Mouse (Mus musculus) gastrocnemius, adult 2 months (tissue): ENCODE data around the gene Gpkow. TPM values are rescaled to one million over a fixed set of nuclear protein-coding genes. Genes with fewer than 3 reads are reported as not detected.
"Not testable (repeated sequence)": the region's sequence is repeated elsewhere in the genome, so short reads cannot be mapped to it uniquely, and the experiment has no call there.

Experiments
- DNase-seq: peaks from one replicate; pipeline ENCODE4 v3.0.0; 2022
- H3K27ac ChIP-seq: fragments of 200-600 bp; 2 replicates; pipeline ENCODE4 v1.8.1; 2022; ENCODE audit warnings: mild to moderate bottlenecking
- H3K4me3 ChIP-seq: fragments of 200-600 bp; 2 replicates; pipeline ENCODE4 v1.8.1; 2022; ENCODE audit warnings: mild to moderate bottlenecking, moderate library complexity
- CTCF ChIP-seq: fragments of 200-600 bp; IDR thresholded peaks from 2 replicates; pipeline ENCODE4 v1.8.1; 2022; ENCODE audit warnings: antibody characterized with exemption, mild to moderate bottlenecking, moderate library complexity
- intact Hi-C: fragments of 180-260 bp; cut with DNase I; formaldehyde crosslinking; loops from one replicate; pipeline ENCODE4 v1.15.1; 2025
- total RNA-seq, 2 experiments: library from RNA; stranded (reverse); gene quantifications; 2 replicates each; pipeline ENCODE4 v1.2.3; 2021

Gene Gpkow
- total RNA-seq, 2 experiments from 2014 or later: 12.5 to 15.3 TPM

DNA sequence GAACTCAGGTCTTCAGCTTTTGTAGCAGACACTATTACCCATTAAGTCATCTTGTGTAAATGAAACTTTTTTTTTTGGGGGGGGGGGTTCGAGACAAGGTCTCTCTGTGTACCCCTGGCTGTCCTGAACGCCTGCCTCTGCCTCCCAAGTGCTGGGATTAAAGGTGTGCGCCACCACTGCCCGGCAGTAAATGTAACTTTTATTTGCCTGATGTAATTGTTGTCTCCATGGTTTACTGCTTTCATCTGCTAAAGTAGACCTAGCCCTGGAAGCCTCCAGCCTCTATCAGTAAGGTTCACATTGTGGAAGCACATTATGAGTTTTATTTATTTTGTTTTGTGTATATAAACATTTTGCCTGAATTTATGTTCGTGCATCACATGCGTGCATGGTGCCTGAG, 411 bp upstream of the Gpkow start:
- H3K4me3 ChIP-seq: peak overlapping the region; percentile 81
- peak overlapping the region; percentile 28 for H3K27ac ChIP-seq
- intact Hi-C loops: loop anchor here (10.0 kb wide), 1 partner anchor 122 kb away; the partner anchor contains the start of genes Foxp3 and Ppp1r3f
- no peak for TF ChIP-seq CTCF
- no peak for DNase-seq

DNA sequence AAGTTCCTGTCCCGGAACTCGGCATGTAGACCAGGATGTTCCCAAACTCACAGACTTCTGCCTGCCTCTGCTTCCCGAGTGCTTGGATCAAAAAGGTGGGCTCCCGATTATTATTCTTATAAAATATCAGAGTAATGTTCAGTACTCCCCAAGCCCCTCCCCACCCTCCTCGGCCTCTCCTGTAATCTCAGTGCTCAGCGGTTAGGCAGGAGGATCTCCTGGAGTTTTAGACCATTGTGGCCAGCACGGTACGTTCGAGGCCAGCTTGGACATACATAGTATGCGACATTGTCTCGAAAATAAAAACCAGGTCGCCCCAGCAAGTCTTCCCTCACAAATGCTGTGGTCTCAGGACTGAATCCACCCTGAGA, 16.8 kb downstream of the Gpkow start:
- peak overlapping the region; percentile 70 for H3K4me3 ChIP-seq
- intact Hi-C loops, DNase-seq: not testable (repeated sequence)
- peak overlapping the region; percentile 78 for H3K27ac ChIP-seq

DNA sequence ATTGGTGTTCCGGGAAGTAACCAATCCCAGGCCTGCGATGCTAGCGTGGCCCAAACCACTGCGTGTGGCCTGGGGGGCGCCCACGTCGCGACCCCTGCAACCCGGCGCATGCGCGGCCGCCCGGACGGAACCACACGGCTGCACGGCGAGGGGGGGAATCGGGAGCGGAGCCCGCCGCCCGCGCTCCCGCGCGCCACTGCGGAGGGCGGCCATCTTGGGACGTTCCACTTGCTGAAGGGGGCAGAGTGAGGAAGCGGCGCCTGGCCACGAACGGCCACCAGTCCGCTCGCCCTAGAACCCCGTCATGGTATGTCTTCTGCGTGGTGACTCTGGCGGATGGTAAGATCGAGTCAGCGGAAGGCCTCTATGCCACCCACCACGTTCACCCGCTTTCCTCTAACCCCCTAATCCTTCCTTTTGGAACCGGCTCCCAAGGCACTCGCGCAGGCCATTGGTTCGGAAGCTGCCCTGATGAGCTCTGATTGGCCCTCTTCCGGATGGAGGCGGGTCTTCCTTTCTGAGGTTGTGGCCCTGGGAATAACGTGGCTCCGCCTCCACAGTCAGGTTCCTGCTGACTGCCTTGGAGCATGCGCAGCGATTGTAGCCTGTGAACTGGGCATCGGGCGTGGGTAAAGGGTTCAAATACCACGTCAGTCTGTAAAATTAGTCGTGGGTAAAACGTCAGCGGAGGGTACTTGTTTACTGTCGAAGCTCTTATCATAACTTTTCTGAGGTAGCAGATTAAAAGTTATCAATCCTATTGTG, 17.4 kb downstream of the Gpkow start, which contains the start of gene Wdr45:
TSS of gene Wdr45 (plus strand) at position 199 of the 765 bp plus-strand sequence.
- intact Hi-C loops: not testable (repeated sequence)
- peak within 1 kb of the TSS; percentile 70 for H3K4me3 ChIP-seq
- peak; percentile 95 for DNase-seq
- peak within 1 kb of the TSS; percentile 90 for H3K27ac ChIP-seq

DNA sequence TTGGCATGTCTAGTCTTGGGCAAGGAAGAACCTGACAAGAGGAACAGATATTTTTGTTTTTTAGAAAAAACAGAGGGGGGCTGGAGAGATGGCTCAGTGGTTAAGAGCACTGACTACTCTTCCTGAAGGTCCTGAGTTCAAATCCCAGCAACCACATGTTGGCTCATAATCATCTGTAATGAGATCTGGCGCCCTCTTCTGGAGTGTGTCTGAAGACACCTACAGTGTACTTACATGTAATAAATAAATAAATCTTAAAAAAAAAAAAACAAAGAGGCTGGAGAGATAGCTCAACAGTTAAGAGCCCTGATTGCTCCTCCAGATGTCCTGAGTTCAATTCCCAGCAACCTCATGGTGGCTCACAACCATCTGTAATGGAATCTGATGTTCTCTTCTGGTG, 19.1 kb downstream of the Gpkow start:
- H3K4me3 ChIP-seq, H3K27ac ChIP-seq, DNase-seq, intact Hi-C loops: not testable (repeated sequence)
- peak; percentile 22; the same call in 1 of the 2 replicates for TF ChIP-seq CTCF

DNA sequence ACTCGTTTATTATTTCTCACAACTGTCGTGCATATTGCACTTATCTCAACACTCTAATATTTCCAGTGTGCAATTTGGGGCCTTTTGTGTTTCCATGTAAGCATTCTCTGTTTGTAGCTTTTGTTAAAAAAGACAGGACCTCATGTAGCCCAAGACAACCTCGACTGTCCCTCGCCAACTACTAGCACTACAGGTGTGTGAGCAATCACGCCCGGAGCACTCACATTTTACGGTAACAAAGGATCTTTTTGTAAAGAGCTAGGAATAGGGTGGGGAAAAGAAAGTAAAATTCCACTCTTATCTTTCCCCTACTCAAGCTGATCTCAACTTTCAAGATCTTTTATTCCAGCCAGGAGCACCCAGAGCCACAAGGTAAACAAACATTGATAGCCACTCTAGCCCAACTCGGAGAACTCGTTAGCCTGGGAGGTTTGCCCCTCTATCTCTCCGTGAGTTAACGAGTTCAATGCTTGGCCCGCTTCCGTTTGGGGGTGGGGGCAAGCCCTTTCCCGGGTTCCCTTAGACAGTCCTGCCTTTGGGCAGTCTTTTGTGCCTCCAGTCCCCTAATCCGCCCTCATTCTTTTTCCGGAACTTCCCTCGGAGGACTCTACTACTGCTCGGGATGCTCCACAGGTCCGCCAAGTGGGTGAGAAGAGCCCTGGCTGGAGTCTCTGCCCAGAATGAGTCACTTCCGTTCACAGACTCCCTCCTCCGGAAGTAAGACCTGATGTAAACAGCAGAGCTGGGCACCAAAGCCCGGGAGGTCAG, 24.8 kb downstream of the Gpkow start, which contains the start of gene Gm45208:
TSS of gene Gm45208 (plus strand) at position 732 of the 768 bp plus-strand sequence.
- DNase-seq: peak; percentile 75
- Histone ChIP-seq H3K27ac (peak within 1 kb of the TSS; percentile 97), H3K4me3 (peak within 1 kb of the TSS; percentile 87)
- TF ChIP-seq CTCF: no peak
- intact Hi-C loops: no loop called here

- Histone ChIP-seq H3K27ac (peak overlapping the region; percentile 97), H3K4me3 (peak overlapping the region; percentile 87)
- intact Hi-C loops: no loop called here
- no peak for TF ChIP-seq CTCF
- DNase-seq: no peak
Observed at GRCm38 (mm10) chrX:7722282-7722611, 25.3 kb downstream of the Gpkow start.

DNA sequence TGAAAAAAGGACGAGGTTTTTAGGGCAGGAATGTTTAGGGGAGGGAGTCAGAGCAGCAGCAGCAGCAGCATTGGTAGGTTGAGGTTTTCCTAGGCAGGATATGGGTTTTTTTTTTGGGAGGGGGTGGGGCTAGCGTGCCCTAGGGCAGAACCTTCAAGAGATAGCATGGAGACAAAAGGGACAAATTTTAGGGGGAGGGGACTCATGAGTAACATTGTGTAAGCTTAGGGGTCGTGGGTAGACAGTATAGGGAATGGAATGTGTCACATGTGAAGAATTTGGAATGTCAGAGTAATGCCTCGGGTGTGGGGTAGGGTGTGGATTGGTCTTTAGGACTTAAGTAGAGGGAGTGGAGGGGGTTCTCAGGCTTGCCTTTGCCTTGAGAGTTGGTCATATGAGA, 25.8 kb downstream of the Gpkow start:
- intact Hi-C loops: no loop called here
- Histone ChIP-seq H3K4me3 (peak overlapping the region; percentile 87), H3K27ac (peak overlapping the region; percentile 97)
- TF ChIP-seq CTCF: no peak
- DNase-seq: no peak

GRCm38 (mm10) chrX:7724135-7724534, 27.2 kb downstream of the Gpkow start:
- Histone ChIP-seq H3K4me3 (no peak overlapping the region), H3K27ac (no peak overlapping the region)
- no peak for TF ChIP-seq CTCF
- intact Hi-C loops: no loop called here
- DNase-seq: no peak

DNA sequence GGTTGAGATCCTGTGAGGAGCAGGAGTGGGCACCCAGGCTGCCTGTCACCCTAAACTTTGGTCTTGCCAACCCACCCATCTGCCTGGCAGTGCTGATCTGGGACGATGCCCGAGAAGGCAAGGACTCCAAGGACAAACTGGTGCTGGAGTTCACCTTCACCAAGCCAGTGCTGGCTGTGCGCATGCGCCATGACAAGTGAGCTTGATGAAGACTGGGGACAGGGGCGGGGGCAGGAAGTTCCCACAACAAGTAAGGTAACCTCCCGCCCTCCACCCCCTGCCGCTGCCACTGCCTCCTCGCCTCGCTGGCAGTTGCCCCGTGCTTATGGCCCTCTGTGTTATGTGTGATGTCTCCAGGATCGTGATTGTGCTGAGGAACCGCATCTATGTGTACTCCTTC, 28.9 kb downstream of the Gpkow start:
- Histone ChIP-seq H3K27ac (no peak overlapping the region), H3K4me3 (no peak overlapping the region)
- DNase-seq: no peak
- no peak for TF ChIP-seq CTCF
- intact Hi-C loops: no loop called here

GRCm38 (mm10) chrX:7727176-7727575, 30.2 kb downstream of the Gpkow start:
- Histone ChIP-seq H3K4me3 (no peak overlapping the region), H3K27ac (no peak overlapping the region)
- intact Hi-C loops: no loop called here
- TF ChIP-seq CTCF: no peak
- no peak for DNase-seq

GRCm38 (mm10) chrX:7728215-7728921, 31.4 kb downstream of the Gpkow start, which contains the start of gene Praf2:
Gene Praf2 (plus strand): TSS chrX:7728439.
- intact Hi-C loops: no loop called here
- peak within 1 kb of the TSS; percentile 71 for H3K4me3 ChIP-seq
- no peak for TF ChIP-seq CTCF
- H3K27ac ChIP-seq: peak within 1 kb of the TSS; percentile 77
- peak; percentile 83 for DNase-seq

DNA sequence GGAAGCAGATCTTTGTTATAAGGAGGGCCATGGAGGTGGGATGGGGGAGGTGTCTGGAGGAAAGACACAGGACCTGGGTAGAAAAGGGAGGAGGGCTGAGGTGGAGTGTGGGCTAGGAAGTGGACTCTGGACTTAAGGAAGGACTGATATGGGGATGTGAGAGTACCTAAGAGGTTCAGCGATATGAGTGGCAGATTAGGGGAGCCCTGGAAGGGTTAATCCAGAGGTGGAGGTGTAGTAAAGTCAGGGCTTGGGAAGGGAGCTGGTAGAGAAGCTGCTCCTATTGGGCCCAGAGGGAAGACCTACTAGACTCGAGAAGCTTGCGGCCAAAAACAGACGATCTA, 32.0 kb downstream of the Gpkow start:
- intact Hi-C loops: no loop called here
- H3K4me3 ChIP-seq: peak overlapping the region; percentile 71
- no peak for DNase-seq
- H3K27ac ChIP-seq: peak overlapping the region; percentile 77
- TF ChIP-seq CTCF: no peak
